Mouse (Mus musculus): Measurements from ENCODE around the gene Usp21. TPM values are rescaled to one million over a fixed set of nuclear protein-coding genes. Genes with fewer than 3 reads are reported as not detected.

Usp21 gene
- total and polyA plus RNA-seq, 3 experiments: 11.8 to 64.5 (median 44.1) TPM

DNA sequence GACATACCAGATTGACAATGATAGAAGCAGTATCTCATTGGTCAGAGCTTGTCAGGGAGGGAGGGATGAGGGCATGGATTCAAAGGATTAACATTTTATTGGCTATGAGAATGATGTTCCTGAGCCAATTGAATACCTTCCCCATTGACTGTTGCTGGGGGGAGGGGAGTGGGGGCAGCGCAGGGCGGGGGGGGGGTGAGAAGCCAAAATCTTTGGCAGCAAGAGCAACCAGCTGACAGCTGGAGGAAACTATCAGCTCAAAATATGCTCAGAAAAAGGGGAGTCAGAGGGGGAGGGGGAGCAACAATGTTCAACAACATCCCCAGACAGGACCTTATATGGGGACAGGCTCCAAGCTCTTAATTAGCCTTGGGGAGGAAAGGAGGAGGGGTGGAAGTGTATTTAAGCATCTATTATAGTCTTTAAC lies 24.6 kb downstream of the Usp21 start:
- H3K36me3 ChIP-seq (replicated peaks): no peaks in the 10 kb centered on the region
- no peak overlapping the region for H3K4me3 ChIP-seq (ENCODE audit: low read depth, low read length)
- ATAC-seq (ENCODE audit: extremely low read depth, insufficient number of reproducible peaks, low FRiP score, poor library complexity, severe bottlenecking) (no peak), DNase-seq (ENCODE audit: low spot score) (no peak)
- no peak for TF ChIP-seq TAL1 (conservative IDR thresholded peaks at IDR 0.05; ENCODE audit: low read depth, low read length)
- TF ChIP-seq GATA1 (IDR thresholded peaks at IDR 0.05; ENCODE audit: borderline replicate concordance, low read length): no peak
- no peak for TF ChIP-seq CTCF (IDR thresholded peaks at IDR 0.05; ENCODE audit: low read depth, low read length)
- no peak for TF ChIP-seq GATA2 (IDR thresholded peaks at IDR 0.05; ENCODE audit: borderline replicate concordance, low read depth, low read length)
- no peak for TF ChIP-seq POLR2AphosphoS5 (IDR thresholded peaks at IDR 0.05; ENCODE audit: insufficient replicate concordance, low read depth, low read length)
- H3K9me3 ChIP-seq (replicated peaks): no peaks in the 10 kb centered on the region
- H3K4me1 ChIP-seq (ENCODE audit: insufficient read depth, low read depth, low read length): peaks cover 15% of the 10 kb centered on the region
- H3K27me3 ChIP-seq (ENCODE audit: insufficient read depth, low read length): peaks cover 35% of the 10 kb centered on the region

DNA sequence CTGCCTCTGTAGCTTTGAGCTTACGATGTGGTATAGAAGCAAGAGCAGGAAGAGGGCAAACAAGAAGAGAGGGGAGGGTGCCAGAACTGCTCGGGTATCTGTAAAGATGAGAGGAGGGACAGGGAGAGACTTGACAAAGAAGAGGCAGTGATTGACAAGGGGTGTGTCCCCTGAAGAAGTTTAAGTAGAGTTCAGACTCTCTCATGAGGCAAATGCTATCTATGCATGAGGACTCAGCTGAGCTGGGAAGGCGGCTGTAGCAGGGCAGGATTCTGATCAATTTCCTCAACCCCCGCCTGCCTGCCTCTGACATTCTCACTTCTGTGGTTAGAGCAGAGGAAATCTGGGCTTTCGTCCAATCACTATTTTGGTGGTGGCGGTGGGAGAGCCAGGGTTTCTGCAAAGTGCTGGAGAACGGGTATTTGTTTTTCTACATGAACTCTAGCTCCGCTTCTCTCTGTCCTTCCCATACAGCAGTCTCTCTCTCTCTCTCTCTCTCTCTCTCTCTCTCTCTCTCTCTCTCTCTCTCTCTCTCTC lies 25.1 kb downstream of the Usp21 start:
- Histone ChIP-seq H3K27me3 (ENCODE audit: insufficient read depth, low read length) (peaks cover 38% of the 10 kb centered on the region), H3K9me3 (replicated peaks) (no peaks in the 10 kb centered on the region), H3K4me3 (ENCODE audit: low read depth, low read length) (no peak overlapping the region), H3K36me3 (replicated peaks) (no peaks in the 10 kb centered on the region), H3K4me1 (ENCODE audit: insufficient read depth, low read depth, low read length) (peaks cover 15% of the 10 kb centered on the region)
- TF ChIP-seq GATA2 (IDR thresholded peaks at IDR 0.05; ENCODE audit: borderline replicate concordance, low read depth, low read length) (no peak), TAL1 (conservative IDR thresholded peaks at IDR 0.05; ENCODE audit: low read depth, low read length) (no peak)
- ATAC-seq (ENCODE audit: extremely low read depth, insufficient number of reproducible peaks, low FRiP score, poor library complexity, severe bottlenecking) (no peak), DNase-seq (ENCODE audit: low spot score) (no peak)

GRCm38 (mm10) chr1:171260316-171260715 lies 27.5 kb downstream of the Usp21 start:
- Histone ChIP-seq H3K9me3 (replicated peaks) (no peaks in the 10 kb centered on the region), H3K36me3 (replicated peaks) (no peaks in the 10 kb centered on the region), H3K4me1 (ENCODE audit: insufficient read depth, low read depth, low read length) (peaks cover 21% of the 10 kb centered on the region), H3K4me3 (ENCODE audit: low read depth, low read length) (no peak overlapping the region), H3K27me3 (ENCODE audit: insufficient read depth, low read length) (peaks cover 47% of the 10 kb centered on the region)
- no peak for DNase-seq (ENCODE audit: low spot score)
- no peak for ATAC-seq (ENCODE audit: extremely low read depth, insufficient number of reproducible peaks, low FRiP score, poor library complexity, severe bottlenecking)
- TF ChIP-seq CTCF (IDR thresholded peaks at IDR 0.05; ENCODE audit: low read depth, low read length): no peak
- TF ChIP-seq TAL1 (conservative IDR thresholded peaks at IDR 0.05; ENCODE audit: low read depth, low read length): no peak
- no peak for TF ChIP-seq GATA1 (IDR thresholded peaks at IDR 0.05; ENCODE audit: borderline replicate concordance, low read length)
- no peak for TF ChIP-seq POLR2AphosphoS5 (IDR thresholded peaks at IDR 0.05; ENCODE audit: insufficient replicate concordance, low read depth, low read length)
- no peak for TF ChIP-seq GATA2 (IDR thresholded peaks at IDR 0.05; ENCODE audit: borderline replicate concordance, low read depth, low read length)

DNA sequence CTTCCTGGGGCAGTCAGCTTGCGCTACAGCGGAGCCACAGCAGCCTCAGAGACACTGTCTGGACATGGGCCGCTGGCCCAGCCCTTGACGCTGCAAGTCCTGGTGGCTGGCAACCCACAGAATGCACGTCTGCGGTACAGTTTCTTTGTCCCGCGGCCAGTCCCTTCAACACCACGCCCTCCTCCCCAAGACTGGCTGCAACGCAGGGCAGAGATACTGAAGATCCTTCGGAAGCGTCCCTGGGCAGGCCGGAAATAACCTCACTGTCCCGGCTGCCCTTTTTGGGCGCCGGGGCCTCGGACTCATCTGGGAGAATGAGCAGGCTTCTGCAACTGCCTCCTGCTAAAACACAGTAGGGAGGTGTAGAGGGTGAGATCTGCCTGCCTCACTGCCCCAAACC lies 28.9 kb downstream of the Usp21 start:
- no peak for TF ChIP-seq GATA1 (IDR thresholded peaks at IDR 0.05; ENCODE audit: borderline replicate concordance, low read length)
- TF ChIP-seq POLR2AphosphoS5 (IDR thresholded peaks at IDR 0.05; ENCODE audit: insufficient replicate concordance, low read depth, low read length): no peak
- TF ChIP-seq TAL1 (conservative IDR thresholded peaks at IDR 0.05; ENCODE audit: low read depth, low read length): no peak
- TF ChIP-seq CTCF (IDR thresholded peaks at IDR 0.05; ENCODE audit: low read depth, low read length): no peak
- no peak for TF ChIP-seq GATA2 (IDR thresholded peaks at IDR 0.05; ENCODE audit: borderline replicate concordance, low read depth, low read length)
- ATAC-seq (ENCODE audit: extremely low read depth, insufficient number of reproducible peaks, low FRiP score, poor library complexity, severe bottlenecking): no peak
- Histone ChIP-seq H3K36me3 (replicated peaks) (no peaks in the 10 kb centered on the region), H3K9me3 (replicated peaks) (no peaks in the 10 kb centered on the region), H3K4me3 (ENCODE audit: low read depth, low read length) (no peak overlapping the region), H3K4me1 (ENCODE audit: insufficient read depth, low read depth, low read length) (peaks cover 21% of the 10 kb centered on the region), H3K27me3 (ENCODE audit: insufficient read depth, low read length) (peaks cover 52% of the 10 kb centered on the region)
- DNase-seq (ENCODE audit: low spot score): no peak

DNA sequence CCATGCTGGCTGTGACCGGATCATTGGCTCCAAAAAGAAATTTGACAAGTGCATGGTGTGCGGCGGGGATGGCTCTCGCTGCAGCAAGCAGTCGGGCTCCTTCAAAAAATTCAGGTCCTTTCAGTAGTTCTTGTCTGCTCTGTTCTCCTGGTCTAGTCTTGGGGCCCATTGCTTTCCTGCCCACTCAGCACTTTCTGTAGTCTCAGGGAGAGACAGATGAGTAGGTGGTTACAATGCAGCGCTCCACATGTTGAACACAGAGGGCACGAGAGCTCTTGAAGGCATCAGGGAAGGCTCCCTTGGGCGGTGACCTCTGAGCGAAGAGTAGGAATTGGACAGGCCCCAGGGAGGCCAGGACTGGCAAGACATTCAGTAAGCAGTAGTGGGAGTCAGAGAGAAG lies 30.0 kb downstream of the Usp21 start:
- H3K4me3 ChIP-seq (ENCODE audit: low read depth, low read length): no peak overlapping the region
- H3K27me3 ChIP-seq (ENCODE audit: insufficient read depth, low read length): peaks cover 58% of the 10 kb centered on the region
- peaks cover 21% of the 10 kb centered on the region for H3K4me1 ChIP-seq (ENCODE audit: insufficient read depth, low read depth, low read length)
- no peaks in the 10 kb centered on the region for H3K9me3 ChIP-seq (replicated peaks)
- no peaks in the 10 kb centered on the region for H3K36me3 ChIP-seq (replicated peaks)
- ATAC-seq (ENCODE audit: extremely low read depth, insufficient number of reproducible peaks, low FRiP score, poor library complexity, severe bottlenecking) (no peak), DNase-seq (ENCODE audit: low spot score) (no peak)
- TF ChIP-seq TAL1 (conservative IDR thresholded peaks at IDR 0.05; ENCODE audit: low read depth, low read length): no peak
- TF ChIP-seq POLR2AphosphoS5 (IDR thresholded peaks at IDR 0.05; ENCODE audit: insufficient replicate concordance, low read depth, low read length): no peak

- Histone ChIP-seq H3K27me3 (ENCODE audit: insufficient read depth, low read length) (peaks cover 59% of the 10 kb centered on the region), H3K36me3 (replicated peaks) (no peaks in the 10 kb centered on the region), H3K4me1 (ENCODE audit: insufficient read depth, low read depth, low read length) (peaks cover 24% of the 10 kb centered on the region), H3K4me3 (ENCODE audit: low read depth, low read length) (no peak overlapping the region), H3K9me3 (replicated peaks) (no peaks in the 10 kb centered on the region)
- DNase-seq (ENCODE audit: low spot score) (no peak), ATAC-seq (ENCODE audit: extremely low read depth, insufficient number of reproducible peaks, low FRiP score, poor library complexity, severe bottlenecking) (peak; percentile 63; the same call in 1 of the 2 replicates)
- TF ChIP-seq CTCF (IDR thresholded peaks at IDR 0.05; ENCODE audit: low read depth, low read length): peak; percentile 44; the same call in 1 of the 2 replicates
- TF ChIP-seq TAL1 (conservative IDR thresholded peaks at IDR 0.05; ENCODE audit: low read depth, low read length): no peak
Observed at GRCm38 (mm10) chr1:171256937-171257548, 30.7 kb downstream of the Usp21 start.
